Mouse (Mus musculus): Measurements from ENCODE around the gene Olfr951. TPM values are rescaled to one million over a fixed set of nuclear protein-coding genes. Genes with fewer than 3 reads are reported as not detected.

The Olfr951 gene
- not detected in 2 replicates for polyA plus RNA-seq (2015; fragmentation: Nextera tagmentation; extraction: Ambion mirVana)

- no peak within 1 kb of the TSS for H3K4me2 ChIP-seq (ENCODE audit: low read length)
- ATAC-seq (replicated peaks; ENCODE audit: low FRiP score, low read depth) (no peak), DNase-seq (ENCODE audit: low spot score) (no peak)
- no peaks in the 10 kb centered on the region for H3K4me1 ChIP-seq (replicated peaks; ENCODE audit: insufficient read depth, low read length)
- H3K4me3 ChIP-seq (replicated peaks; ENCODE audit: low read depth, low read length): no peak within 1 kb of the TSS
- TF ChIP-seq CTCF (IDR thresholded peaks at IDR 0.05; ENCODE audit: low read depth): no peak
- H3K9me3 ChIP-seq (replicated peaks; ENCODE audit: low read length): no peaks in the 10 kb centered on the region
- no peak within 1 kb of the TSS for H3K9ac ChIP-seq (ENCODE audit: low read depth, low read length)
- H3K27me3 ChIP-seq (ENCODE audit: insufficient read depth, low read length): no peaks in the 10 kb centered on the region
- no peak within 1 kb of the TSS for H3K27ac ChIP-seq
- WGBS: 85% methylated on average over 2 of the region's 2 CpGs
- no peaks in the 10 kb centered on the region for H3K36me3 ChIP-seq (ENCODE audit: insufficient read depth, low read length)
Observed at GRCm38 (mm10) chr9:39387110-39387509, at the start of gene Olfr951. TSS of gene Olfr951 (plus strand) at chr9:39387410.

GRCm38 (mm10) chr9:39427048-39427447 lies 39.8 kb downstream of the Olfr951 start, which contains the start of gene Olfr952:
TSS of gene Olfr952 (minus strand) at chr9:39427148.
- no peak within 1 kb of the TSS for H3K27ac ChIP-seq
- H3K36me3 ChIP-seq (ENCODE audit: insufficient read depth, low read length): no peaks in the 10 kb centered on the region
- no peak for ATAC-seq (replicated peaks; ENCODE audit: low FRiP score, low read depth)
- no peaks in the 10 kb centered on the region for H3K9me3 ChIP-seq (replicated peaks; ENCODE audit: low read length)
- no peak within 1 kb of the TSS for H3K9ac ChIP-seq (ENCODE audit: low read depth, low read length)
- no peak for TF ChIP-seq CTCF (IDR thresholded peaks at IDR 0.05; ENCODE audit: low read depth)
- H3K4me1 ChIP-seq (replicated peaks; ENCODE audit: insufficient read depth, low read length): no peaks in the 10 kb centered on the region
- H3K4me2 ChIP-seq (ENCODE audit: low read length): no peak within 1 kb of the TSS
- no peaks in the 10 kb centered on the region for H3K27me3 ChIP-seq (ENCODE audit: insufficient read depth, low read length)
- no peak within 1 kb of the TSS for H3K4me3 ChIP-seq (replicated peaks; ENCODE audit: low read depth, low read length)
- DNase-seq (ENCODE audit: low spot score): no peak

Other genes with a start within 250 kb of the Olfr951 start
- not detected in 2 replicates for gene Olfr943, start 221.1 kb upstream of the Olfr951 start, polyA plus RNA-seq (2015; fragmentation: Nextera tagmentation; extraction: Ambion mirVana)
- gene Olfr944, start 185.5 kb upstream of the Olfr951 start, polyA plus RNA-seq (2015; fragmentation: Nextera tagmentation; extraction: Ambion mirVana): not detected in 2 replicates
- not detected in 2 replicates for gene Olfr1537, start 137.4 kb upstream of the Olfr951 start, polyA plus RNA-seq (2015; fragmentation: Nextera tagmentation; extraction: Ambion mirVana)
- gene Olfr945, start 110.6 kb upstream of the Olfr951 start, polyA plus RNA-seq (2015; fragmentation: Nextera tagmentation; extraction: Ambion mirVana): not detected in 2 replicates
- not detected in 2 replicates for gene Olfr948, start 61.4 kb upstream of the Olfr951 start, polyA plus RNA-seq (2015; fragmentation: Nextera tagmentation; extraction: Ambion mirVana)
- gene Olfr952, start 39.7 kb downstream of the Olfr951 start, polyA plus RNA-seq (2015; fragmentation: Nextera tagmentation; extraction: Ambion mirVana): not detected in 2 replicates
- gene Olfr954, start 69.3 kb downstream of the Olfr951 start, polyA plus RNA-seq (2015; fragmentation: Nextera tagmentation; extraction: Ambion mirVana): not detected in 2 replicates
- not detected in 2 replicates for gene Olfr955, start 84.5 kb downstream of the Olfr951 start, polyA plus RNA-seq (2015; fragmentation: Nextera tagmentation; extraction: Ambion mirVana)
- gene Olfr44, start 106.6 kb downstream of the Olfr951 start, polyA plus RNA-seq (2015; fragmentation: Nextera tagmentation; extraction: Ambion mirVana): not detected in 2 replicates
- gene Olfr957, start 128.4 kb downstream of the Olfr951 start, polyA plus RNA-seq (2015; fragmentation: Nextera tagmentation; extraction: Ambion mirVana): not detected in 2 replicates
- gene Olfr958, start 166.6 kb downstream of the Olfr951 start, polyA plus RNA-seq (2015; fragmentation: Nextera tagmentation; extraction: Ambion mirVana): not detected in 2 replicates
- not detected in 2 replicates for gene Olfr959, start 188.2 kb downstream of the Olfr951 start, polyA plus RNA-seq (2015; fragmentation: Nextera tagmentation; extraction: Ambion mirVana)
- 9.1 and 10.2 TPM in 2 replicates for gene AW551984, start 217.0 kb downstream of the Olfr951 start, polyA plus RNA-seq (2015; fragmentation: Nextera tagmentation; extraction: Ambion mirVana)
- gene Olfr148, start 223.2 kb downstream of the Olfr951 start, polyA plus RNA-seq (2015; fragmentation: Nextera tagmentation; extraction: Ambion mirVana): not detected in 2 replicates
- gene Olfr960, start 234.0 kb downstream of the Olfr951 start, polyA plus RNA-seq (2015; fragmentation: Nextera tagmentation; extraction: Ambion mirVana): not detected in 2 replicates